Mouse (Mus musculus): Measurements from ENCODE around the gene Fam69a. TPM values are rescaled to one million over a fixed set of nuclear protein-coding genes. Genes with fewer than 3 reads are reported as not detected.
"Not testable (repeated sequence)": the region's sequence is repeated elsewhere in the genome, so short reads cannot be mapped to it uniquely, and the experiment has no call there.

Fam69a gene
- polyA plus RNA-seq, 1 experiment from 2014 or later: 22.6 TPM

GRCm38 (mm10) chr5:107979901-107980300 is 7.0 kb downstream of the Fam69a start:
- Histone ChIP-seq H3K27ac (ENCODE audit: low read depth) (no peak overlapping the region), H3K4me3 (ENCODE audit: low read depth, low read length) (no peak overlapping the region), H3K9ac (no peak overlapping the region), H3K27me3 (ENCODE audit: insufficient read depth, low read length) (no peaks in the 10 kb centered on the region), H3K36me3 (ENCODE audit: insufficient read depth) (no peaks in the 10 kb centered on the region), H3K4me1 (ENCODE audit: insufficient read depth) (no peaks in the 10 kb centered on the region; the same call in 1 of the 2 replicates), H3K4me2 (no peak overlapping the region), H3K9me3 (ENCODE audit: low read depth, low read length) (no peaks in the 10 kb centered on the region)
- DNase-seq: no peak
- TF ChIP-seq CTCF (IDR thresholded peaks at IDR 0.05; ENCODE audit: low read depth): no peak
- 69% methylated on average over 1 of the region's 1 CpGs for WGBS
- no peak for ATAC-seq (ENCODE audit: insufficient read depth)

GRCm38 (mm10) chr5:107978289-107979035 is 8.4 kb downstream of the Fam69a start:
- H3K4me3 ChIP-seq (ENCODE audit: low read depth, low read length): no peak overlapping the region
- no peak overlapping the region for H3K4me2 ChIP-seq
- no peak for TF ChIP-seq CTCF (IDR thresholded peaks at IDR 0.05; ENCODE audit: low read depth)
- no peaks in the 10 kb centered on the region for H3K27me3 ChIP-seq (ENCODE audit: insufficient read depth, low read length)
- H3K36me3 ChIP-seq (ENCODE audit: insufficient read depth): no peaks in the 10 kb centered on the region
- H3K9me3 ChIP-seq (ENCODE audit: low read depth, low read length): no peaks in the 10 kb centered on the region
- 72% methylated on average over 6 of the region's 6 CpGs for WGBS
- no peak overlapping the region for H3K27ac ChIP-seq (ENCODE audit: low read depth)
- H3K4me1 ChIP-seq (ENCODE audit: insufficient read depth): no peaks in the 10 kb centered on the region; the same call in 1 of the 2 replicates
- DNase-seq: no peak
- H3K9ac ChIP-seq: no peak overlapping the region
- no peak for ATAC-seq (ENCODE audit: insufficient read depth)

GRCm38 (mm10) chr5:107977640-107978288 is 9.1 kb downstream of the Fam69a start:
- H3K4me2 ChIP-seq: no peak overlapping the region
- H3K27ac ChIP-seq (ENCODE audit: low read depth): no peak overlapping the region
- no peak overlapping the region for H3K4me3 ChIP-seq (ENCODE audit: low read depth, low read length)
- no peak for TF ChIP-seq CTCF (IDR thresholded peaks at IDR 0.05; ENCODE audit: low read depth)
- no peak for DNase-seq
- no peaks in the 10 kb centered on the region for H3K9me3 ChIP-seq (ENCODE audit: low read depth, low read length)
- H3K36me3 ChIP-seq (ENCODE audit: insufficient read depth): no peaks in the 10 kb centered on the region
- ATAC-seq (ENCODE audit: insufficient read depth): no peak
- 67% methylated on average over 3 of the region's 3 CpGs for WGBS
- H3K4me1 ChIP-seq (ENCODE audit: insufficient read depth): no peaks in the 10 kb centered on the region; the same call in 1 of the 2 replicates
- no peak overlapping the region for H3K9ac ChIP-seq
- no peaks in the 10 kb centered on the region for H3K27me3 ChIP-seq (ENCODE audit: insufficient read depth, low read length)

GRCm38 (mm10) chr5:107973310-107973709 is 13.6 kb downstream of the Fam69a start:
- H3K4me1 ChIP-seq (ENCODE audit: insufficient read depth): no peaks in the 10 kb centered on the region; the same call in 1 of the 2 replicates
- no peak overlapping the region for H3K4me3 ChIP-seq (ENCODE audit: low read depth, low read length)
- ATAC-seq (ENCODE audit: insufficient read depth): no peak
- H3K27me3 ChIP-seq (ENCODE audit: insufficient read depth, low read length): no peaks in the 10 kb centered on the region
- no peak for TF ChIP-seq CTCF (IDR thresholded peaks at IDR 0.05; ENCODE audit: low read depth)
- H3K9me3 ChIP-seq (ENCODE audit: low read depth, low read length): no peaks in the 10 kb centered on the region
- 78% methylated on average over 2 of the region's 2 CpGs for WGBS
- H3K36me3 ChIP-seq (ENCODE audit: insufficient read depth): no peaks in the 10 kb centered on the region
- DNase-seq: no peak
- H3K9ac ChIP-seq: no peak overlapping the region
- no peak overlapping the region for H3K4me2 ChIP-seq
- no peak overlapping the region for H3K27ac ChIP-seq (ENCODE audit: low read depth)

GRCm38 (mm10) chr5:107972444-107973272 is 14.2 kb downstream of the Fam69a start:
- DNase-seq: no peak

GRCm38 (mm10) chr5:107971069-107971468 is 15.8 kb downstream of the Fam69a start:
- TF ChIP-seq CTCF (IDR thresholded peaks at IDR 0.05; ENCODE audit: low read depth): no peak
- WGBS: 82% methylated on average over 4 of the region's 4 CpGs
- Histone ChIP-seq H3K9ac (no peak overlapping the region), H3K27me3 (ENCODE audit: insufficient read depth, low read length) (no peaks in the 10 kb centered on the region), H3K36me3 (ENCODE audit: insufficient read depth) (no peaks in the 10 kb centered on the region), H3K4me3 (ENCODE audit: low read depth, low read length) (no peak overlapping the region), H3K4me2 (no peak overlapping the region), H3K4me1 (ENCODE audit: insufficient read depth) (no peaks in the 10 kb centered on the region), H3K9me3 (ENCODE audit: low read depth, low read length) (no peaks in the 10 kb centered on the region), H3K27ac (ENCODE audit: low read depth) (no peak overlapping the region)
- no peak for ATAC-seq (ENCODE audit: insufficient read depth)
- DNase-seq: no peak

More at GRCm38 (mm10) chr5:107972444-107973272, 14.2 kb downstream of the Fam69a start:
- no peak for TF ChIP-seq CTCF (IDR thresholded peaks at IDR 0.05; ENCODE audit: low read depth)
- no peaks in the 10 kb centered on the region for H3K9me3 ChIP-seq (ENCODE audit: low read depth, low read length)
- peak; percentile 41; the same call in 1 of the 2 replicates for ATAC-seq (ENCODE audit: insufficient read depth)
- H3K36me3 ChIP-seq (ENCODE audit: insufficient read depth): no peaks in the 10 kb centered on the region
- H3K27me3 ChIP-seq (ENCODE audit: insufficient read depth, low read length): no peaks in the 10 kb centered on the region
- no peak overlapping the region for H3K4me3 ChIP-seq (ENCODE audit: low read depth, low read length)
- H3K27ac ChIP-seq (ENCODE audit: low read depth): no peak overlapping the region
- no peak overlapping the region for H3K9ac ChIP-seq
- H3K4me2 ChIP-seq: no peak overlapping the region
- WGBS: 45% methylated on average over 13 of the region's 13 CpGs
- no peaks in the 10 kb centered on the region; the same call in 1 of the 2 replicates for H3K4me1 ChIP-seq (ENCODE audit: insufficient read depth)

- H3K36me3 ChIP-seq (ENCODE audit: insufficient read depth); DNase-seq; H3K4me3 ChIP-seq (ENCODE audit: low read depth, low read length); H3K27me3 ChIP-seq (ENCODE audit: insufficient read depth, low read length); H3K27ac ChIP-seq (ENCODE audit: low read depth); H3K4me2 ChIP-seq; ATAC-seq (ENCODE audit: insufficient read depth); H3K9ac ChIP-seq; H3K9me3 ChIP-seq (ENCODE audit: low read depth, low read length); H3K4me1 ChIP-seq (ENCODE audit: insufficient read depth): not testable (repeated sequence)
- WGBS: 61% methylated on average over 1 of the region's 1 CpGs
Observed at GRCm38 (mm10) chr5:107969818-107970217, 17.1 kb downstream of the Fam69a start.
